Mouse (Mus musculus): ENCODE measurements around the gene Srebf2.

The Srebf2 gene

GRCm38 (mm10) chr15:82156902-82157301 lies 9.9 kb downstream of the Srebf2 start:
- no peak for DNase-seq (ENCODE audit: low read depth, low spot score)

GRCm38 (mm10) chr15:82158243-82159035 lies 11.5 kb downstream of the Srebf2 start:
- DNase-seq (ENCODE audit: low read depth, low spot score): no peak

GRCm38 (mm10) chr15:82159471-82159870 lies 12.5 kb downstream of the Srebf2 start:
- no peak for DNase-seq (ENCODE audit: low read depth, low spot score)

- DNase-seq (ENCODE audit: low read depth, low spot score): no peak
These were observed 14.0 kb downstream of the Srebf2 start for GRCm38 (mm10) chr15:82160731-82161640.

GRCm38 (mm10) chr15:82161965-82162600 lies 15.1 kb downstream of the Srebf2 start:
- no peak for DNase-seq (ENCODE audit: low read depth, low spot score)

GRCm38 (mm10) chr15:82163356-82164060 lies 16.5 kb downstream of the Srebf2 start:
- no peak for DNase-seq (ENCODE audit: low read depth, low spot score)

- peak; percentile 57 for DNase-seq (ENCODE audit: low read depth, low spot score)
These were observed 17.0 kb downstream of the Srebf2 start for GRCm38 (mm10) chr15:82164061-82164399.

- DNase-seq (ENCODE audit: low read depth, low spot score): no peak
These were observed 17.5 kb downstream of the Srebf2 start for GRCm38 (mm10) chr15:82164496-82164895.

- peak; percentile 83 for DNase-seq (ENCODE audit: low read depth, low spot score)
These were observed 18.6 kb downstream of the Srebf2 start for GRCm38 (mm10) chr15:82165332-82166239.

GRCm38 (mm10) chr15:82166240-82167100 lies 19.5 kb downstream of the Srebf2 start:
- no peak for DNase-seq (ENCODE audit: low read depth, low spot score)

GRCm38 (mm10) chr15:82167201-82168168 lies 20.5 kb downstream of the Srebf2 start:
- DNase-seq (ENCODE audit: low read depth, low spot score): peak; percentile 27

- DNase-seq (ENCODE audit: low read depth, low spot score): no peak
These were observed 22.7 kb downstream of the Srebf2 start for GRCm38 (mm10) chr15:82169671-82170070.

- DNase-seq (ENCODE audit: low read depth, low spot score): no peak
These were observed 23.7 kb downstream of the Srebf2 start for GRCm38 (mm10) chr15:82170437-82171377.

- no peak for DNase-seq (ENCODE audit: low read depth, low spot score)
These were observed 25.7 kb downstream of the Srebf2 start for GRCm38 (mm10) chr15:82172648-82173047.

- DNase-seq (ENCODE audit: low read depth, low spot score): no peak
These were observed 28.1 kb downstream of the Srebf2 start for GRCm38 (mm10) chr15:82175091-82175490.

GRCm38 (mm10) chr15:82177743-82178290 lies 30.8 kb downstream of the Srebf2 start:
- peak; percentile 47 for DNase-seq (ENCODE audit: low read depth, low spot score)

- DNase-seq (ENCODE audit: low read depth, low spot score): no peak
These were observed 34.1 kb downstream of the Srebf2 start for GRCm38 (mm10) chr15:82181131-82181530.
